Mouse (Mus musculus): ENCODE results near the gene Cmss1. TPM values are rescaled to one million over a fixed set of nuclear protein-coding genes. Genes with fewer than 3 reads are reported as not detected.

Gene Cmss1
- polyA plus RNA-seq, 1 experiment from 2014 or later = 48.3 TPM

DNA sequence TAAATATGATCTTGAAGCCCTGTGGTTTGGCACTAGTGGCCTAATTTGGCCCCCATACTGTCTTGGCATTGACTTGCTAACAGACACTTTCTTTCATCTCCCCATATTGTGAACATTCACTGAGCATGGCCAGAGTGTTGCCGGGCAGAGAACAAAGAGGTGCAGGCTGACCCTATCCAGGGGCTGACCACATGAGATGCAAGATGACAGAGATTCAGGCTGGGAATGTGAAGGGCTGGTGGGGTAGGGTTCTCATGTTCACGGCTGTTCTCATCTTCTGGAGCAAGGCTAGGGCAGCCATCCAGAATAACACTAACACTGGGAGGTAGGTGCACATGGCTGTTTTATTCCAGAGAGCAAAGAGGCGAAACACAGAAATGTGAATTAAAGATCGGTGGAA is 92.3 kb downstream of the Cmss1 start:
- ATAC-seq (ENCODE audit: insufficient number of reproducible peaks, low FRiP score, low TSS enrichment, low read depth) = no peak
- Histone ChIP-seq H3K36me3 (no peaks in the 10 kb centered on the region), H3K9ac (no peak overlapping the region), H3K9me3 (replicated peaks) (no peaks in the 10 kb centered on the region), H3K27me3 (no peaks in the 10 kb centered on the region), H3K4me2 (replicated peaks) (no peak overlapping the region), H3K4me1 (no peaks in the 10 kb centered on the region; the same call in 1 of the 2 replicates), H3K4me3 (replicated peaks) (no peak overlapping the region), H3K27ac (replicated peaks) (no peak overlapping the region)
- 71% methylated on average over 4 of the region's 4 CpGs for WGBS

GRCm38 (mm10) chr16:57513562-57513961 is 93.1 kb downstream of the Cmss1 start:
- Histone ChIP-seq H3K36me3 (no peaks in the 10 kb centered on the region), H3K4me1 (no peaks in the 10 kb centered on the region; the same call in 1 of the 2 replicates), H3K4me2 (replicated peaks) (no peak overlapping the region), H3K9me3 (replicated peaks) (no peaks in the 10 kb centered on the region), H3K9ac (no peak overlapping the region), H3K4me3 (replicated peaks) (no peak overlapping the region), H3K27me3 (no peaks in the 10 kb centered on the region), H3K27ac (replicated peaks) (no peak overlapping the region)
- ATAC-seq (ENCODE audit: insufficient number of reproducible peaks, low FRiP score, low TSS enrichment, low read depth) = no peak
- WGBS = 80% methylated on average over 7 of the region's 7 CpGs

GRCm38 (mm10) chr16:57509099-57509498 is 97.6 kb downstream of the Cmss1 start:
- ATAC-seq (ENCODE audit: insufficient number of reproducible peaks, low FRiP score, low TSS enrichment, low read depth) = no peak
- Histone ChIP-seq H3K4me1 (no peaks in the 10 kb centered on the region), H3K36me3 (no peaks in the 10 kb centered on the region), H3K27me3 (no peaks in the 10 kb centered on the region), H3K9me3 (replicated peaks) (no peaks in the 10 kb centered on the region), H3K4me2 (replicated peaks) (no peak overlapping the region), H3K4me3 (replicated peaks) (no peak overlapping the region), H3K27ac (replicated peaks) (no peak overlapping the region), H3K9ac (no peak overlapping the region)
- WGBS = 91% methylated on average over 3 of the region's 3 CpGs

- Histone ChIP-seq H3K4me3 (replicated peaks) (no peak overlapping the region), H3K9me3 (replicated peaks) (no peaks in the 10 kb centered on the region), H3K27ac (replicated peaks) (no peak overlapping the region), H3K36me3 (no peaks in the 10 kb centered on the region), H3K9ac (no peak overlapping the region), H3K4me2 (replicated peaks) (no peak overlapping the region), H3K27me3 (no peaks in the 10 kb centered on the region), H3K4me1 (no peaks in the 10 kb centered on the region)
- no peak for ATAC-seq (ENCODE audit: insufficient number of reproducible peaks, low FRiP score, low TSS enrichment, low read depth)
- WGBS = 68% methylated on average over 1 of the region's 1 CpGs
Observed at GRCm38 (mm10) chr16:57508351-57508750, 98.3 kb downstream of the Cmss1 start.

DNA sequence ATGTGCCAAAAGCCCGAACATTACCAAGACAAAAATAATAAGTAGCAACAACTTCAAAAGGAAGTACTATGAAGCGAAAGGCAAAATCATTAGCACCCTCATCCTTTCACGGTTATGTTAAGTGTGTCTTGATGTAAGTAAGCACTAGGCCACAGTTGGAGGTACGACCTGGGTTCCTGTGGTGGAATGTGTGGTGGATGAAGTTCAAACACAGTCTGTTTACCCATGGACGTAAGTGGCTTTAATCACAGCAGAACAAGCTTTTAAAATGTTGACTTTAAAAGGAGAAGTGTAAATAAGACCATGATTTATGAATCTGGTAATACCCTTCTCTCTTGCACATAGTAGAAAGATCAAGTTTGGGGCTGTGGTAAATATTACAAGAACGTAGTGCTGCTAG is 100.5 kb downstream of the Cmss1 start:
- H3K4me2 ChIP-seq (replicated peaks) = no peak overlapping the region
- 81% methylated on average over 6 of the region's 6 CpGs for WGBS
- H3K9me3 ChIP-seq (replicated peaks) = no peaks in the 10 kb centered on the region
- H3K27me3 ChIP-seq = no peaks in the 10 kb centered on the region
- H3K9ac ChIP-seq = no peak overlapping the region
- no peaks in the 10 kb centered on the region; the same call in 1 of the 2 replicates for H3K4me1 ChIP-seq
- no peak overlapping the region for H3K27ac ChIP-seq (replicated peaks)
- no peaks in the 10 kb centered on the region for H3K36me3 ChIP-seq
- no peak for ATAC-seq (ENCODE audit: insufficient number of reproducible peaks, low FRiP score, low TSS enrichment, low read depth)
- H3K4me3 ChIP-seq (replicated peaks) = no peak overlapping the region

GRCm38 (mm10) chr16:57504728-57505127 is 101.9 kb downstream of the Cmss1 start:
- Histone ChIP-seq H3K27ac (replicated peaks) (no peak overlapping the region), H3K4me3 (replicated peaks) (no peak overlapping the region), H3K27me3 (no peaks in the 10 kb centered on the region), H3K9me3 (replicated peaks) (no peaks in the 10 kb centered on the region), H3K9ac (no peak overlapping the region), H3K4me2 (replicated peaks) (no peak overlapping the region), H3K4me1 (no peaks in the 10 kb centered on the region; the same call in 1 of the 2 replicates), H3K36me3 (no peaks in the 10 kb centered on the region)
- 88% methylated on average over 4 of the region's 4 CpGs for WGBS
- no peak for ATAC-seq (ENCODE audit: insufficient number of reproducible peaks, low FRiP score, low TSS enrichment, low read depth)

DNA sequence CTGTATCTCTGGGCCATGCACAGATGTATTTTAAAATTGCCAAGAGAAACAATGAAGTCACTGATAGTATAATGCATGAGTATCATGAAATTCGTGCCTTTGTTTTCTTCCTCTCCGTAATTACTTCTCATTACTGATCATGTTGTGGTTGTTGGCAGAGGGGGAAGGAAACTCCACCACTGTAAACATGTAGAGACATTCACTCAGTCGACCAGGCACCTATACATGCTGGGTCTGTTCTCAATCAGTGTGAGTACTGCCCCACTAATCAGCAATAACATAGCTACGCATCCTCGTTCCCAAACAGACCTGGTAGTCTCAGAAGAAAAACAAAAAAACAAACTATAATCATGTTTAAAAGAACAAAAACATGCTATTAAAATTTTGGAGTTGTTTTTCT is 103.9 kb downstream of the Cmss1 start:
- H3K9ac ChIP-seq = no peak overlapping the region
- H3K9me3 ChIP-seq (replicated peaks) = no peaks in the 10 kb centered on the region
- no peaks in the 10 kb centered on the region; the same call in 1 of the 2 replicates for H3K4me1 ChIP-seq
- ATAC-seq (ENCODE audit: insufficient number of reproducible peaks, low FRiP score, low TSS enrichment, low read depth) = peak; percentile 51; the same call in 1 of the 2 replicates
- no peak overlapping the region for H3K4me2 ChIP-seq (replicated peaks)
- no peaks in the 10 kb centered on the region for H3K36me3 ChIP-seq
- H3K27me3 ChIP-seq = no peaks in the 10 kb centered on the region
- no peak overlapping the region for H3K4me3 ChIP-seq (replicated peaks)
- H3K27ac ChIP-seq (replicated peaks) = no peak overlapping the region
- 43% methylated on average over 5 of the region's 5 CpGs for WGBS

- Histone ChIP-seq H3K4me2 (replicated peaks) (no peak overlapping the region), H3K27ac (replicated peaks) (no peak overlapping the region), H3K27me3 (no peaks in the 10 kb centered on the region), H3K4me1 (no peaks in the 10 kb centered on the region; the same call in 1 of the 2 replicates), H3K36me3 (no peaks in the 10 kb centered on the region), H3K9me3 (replicated peaks) (no peaks in the 10 kb centered on the region), H3K9ac (no peak overlapping the region), H3K4me3 (replicated peaks) (no peak overlapping the region)
- ATAC-seq (ENCODE audit: insufficient number of reproducible peaks, low FRiP score, low TSS enrichment, low read depth) = no peak
- WGBS = 53% methylated on average over 2 of the region's 2 CpGs
Observed at GRCm38 (mm10) chr16:57502230-57502629, 104.4 kb downstream of the Cmss1 start.

DNA sequence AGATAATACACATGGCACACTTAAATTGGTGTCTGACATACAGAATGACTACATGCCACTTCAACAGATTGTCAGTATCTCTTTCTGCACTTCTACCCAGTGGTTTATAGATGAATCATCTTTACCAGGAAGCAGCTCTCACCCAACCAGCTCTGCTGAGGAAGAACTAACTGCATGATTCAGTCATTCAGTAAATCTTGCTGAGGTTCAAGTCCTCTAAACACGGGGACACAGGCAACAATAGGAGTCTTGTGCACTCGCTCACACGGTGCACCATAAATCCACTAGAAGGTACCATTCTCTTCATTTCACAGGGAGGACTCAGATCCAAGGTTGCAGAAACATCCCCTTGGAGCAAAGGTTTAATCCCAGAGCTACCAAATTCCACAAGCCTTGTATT is 105.8 kb downstream of the Cmss1 start:
- Histone ChIP-seq H3K9me3 (replicated peaks) (no peaks in the 10 kb centered on the region), H3K4me2 (replicated peaks) (no peak overlapping the region), H3K4me3 (replicated peaks) (no peak overlapping the region), H3K36me3 (no peaks in the 10 kb centered on the region), H3K4me1 (peaks cover 5% of the 10 kb centered on the region), H3K27me3 (no peaks in the 10 kb centered on the region), H3K27ac (replicated peaks) (no peak overlapping the region), H3K9ac (no peak overlapping the region)
- no peak for ATAC-seq (ENCODE audit: insufficient number of reproducible peaks, low FRiP score, low TSS enrichment, low read depth)
- 64% methylated on average over 3 of the region's 3 CpGs for WGBS

- H3K27ac ChIP-seq (replicated peaks) = no peak overlapping the region
- WGBS = 65% methylated on average over 10 of the region's 10 CpGs
- peaks cover 5% of the 10 kb centered on the region; the same call in 1 of the 2 replicates for H3K4me1 ChIP-seq
- no peaks in the 10 kb centered on the region for H3K36me3 ChIP-seq
- H3K9me3 ChIP-seq (replicated peaks) = no peaks in the 10 kb centered on the region
- no peak overlapping the region for H3K9ac ChIP-seq
- H3K4me3 ChIP-seq (replicated peaks) = no peak overlapping the region
- H3K4me2 ChIP-seq (replicated peaks) = no peak overlapping the region
- ATAC-seq (ENCODE audit: insufficient number of reproducible peaks, low FRiP score, low TSS enrichment, low read depth) = no peak
- H3K27me3 ChIP-seq = no peaks in the 10 kb centered on the region
Observed at GRCm38 (mm10) chr16:57496437-57497173, 110.1 kb downstream of the Cmss1 start.

- 83% methylated on average over 10 of the region's 10 CpGs for WGBS
- ATAC-seq (ENCODE audit: insufficient number of reproducible peaks, low FRiP score, low TSS enrichment, low read depth) = no peak
Observed at GRCm38 (mm10) chr16:57495476-57496203, 111.0 kb downstream of the Cmss1 start.

More at GRCm38 (mm10) chr16:57495476-57496203, 111.0 kb downstream of the Cmss1 start:
- H3K27ac ChIP-seq (replicated peaks) = no peak overlapping the region
- H3K9me3 ChIP-seq (replicated peaks) = no peaks in the 10 kb centered on the region
- no peak overlapping the region for H3K4me3 ChIP-seq (replicated peaks)
- no peak overlapping the region for H3K4me2 ChIP-seq (replicated peaks)
- H3K36me3 ChIP-seq = no peaks in the 10 kb centered on the region
- peaks cover 5% of the 10 kb centered on the region; the same call in 1 of the 2 replicates for H3K4me1 ChIP-seq
- H3K27me3 ChIP-seq = no peaks in the 10 kb centered on the region
- H3K9ac ChIP-seq = no peak overlapping the region

Data from embryonic facial prominence, embryonic 15.5 days (tissue).